9 mouse cellular contexts compared by ENCODE assay signal in genomic region chr2:32610610-32611229, GRCm38 (mm10). TPM values are rescaled to one million over a fixed set of nuclear protein-coding genes. Genes with fewer than 3 reads are reported as not detected.
A peak's percentile ranks its signal among the peaks of the same experiment; 100 is the strongest.
DNase-seq lines count a peak whose midpoint lies in the region; ATAC-seq and TF ChIP-seq lines count a peak whose summit lies in the region.
"Had no signal": no experiment of that assay in that cellular context is flagged by ENCODE, and none has a peak within 500 bp of the region (broad histone marks: within the 10 kb centered on the region; RNA-seq: fewer than 3 reads in every experiment).

No protein-coding gene starts in this region.

- DNase-seq in cerebellum, adult 18-20 months = peak; percentile 58 to 59
- DNase-seq in cerebellum, adult 11-12 months = no peak
- peak; percentile 78 for DNase-seq in testis, postnatal 10 days (ENCODE audit: low spot score)
- DNase-seq in testis, postnatal 14 days (ENCODE audit: low spot score) = no peak
- DNase-seq in kidney, postnatal 0 days (ENCODE audit: low spot score) = peak; percentile 68
- no peak for DNase-seq in midbrain, embryonic 10.5 days (ENCODE audit: low spot score)

- peak overlapping the region; percentile 87 for H3K4me2 ChIP-seq in heart, embryonic 12.5 days
- H3K4me2 ChIP-seq in kidney, postnatal 0 days (ENCODE audit: low read length) = peak overlapping the region; percentile 66

- H3K27ac ChIP-seq in heart, embryonic 12.5 days (ENCODE audit: poor library complexity, severe bottlenecking) = peak overlapping the region; percentile 77
- H3K27ac ChIP-seq in kidney, postnatal 0 days = peak overlapping the region; percentile 42; the same call in 1 of the 2 replicates
- 0 out of 2 replicates have a peak overlapping the region, but pooled peaks have one; percentile 39 for H3K27ac ChIP-seq in midbrain, embryonic 10.5 days (replicated peaks)

- H3K4me1 ChIP-seq in heart, embryonic 12.5 days (replicated peaks) = peaks cover 44% of the 10 kb centered on the region
- H3K4me1 ChIP-seq in kidney, postnatal 0 days (replicated peaks; ENCODE audit: insufficient read depth, low read length) = peaks cover 4% of the 10 kb centered on the region; the same call in 1 of the 2 replicates
- peaks cover 38% of the 10 kb centered on the region for H3K4me1 ChIP-seq in midbrain, embryonic 10.5 days

- peak overlapping the region; percentile 70 for H3K9ac ChIP-seq in heart, embryonic 12.5 days
- peak overlapping the region; percentile 35; the same call in 1 of the 2 replicates for H3K9ac ChIP-seq in kidney, postnatal 0 days (ENCODE audit: low read depth, low read length)

- WGBS in heart, embryonic 12.5 days = 12% methylated on average over 23 of the region's 23 CpGs
- 15% methylated on average over 23 of the region's 23 CpGs for WGBS in kidney, postnatal 0 days
- 21% methylated on average over 23 of the region's 23 CpGs for WGBS in midbrain, embryonic 10.5 days

- H3K27me3 ChIP-seq in heart, embryonic 12.5 days (replicated peaks) = no peaks in the 10 kb centered on the region
- H3K27me3 ChIP-seq in kidney, postnatal 0 days (ENCODE audit: insufficient read depth, low read length) = no peaks in the 10 kb centered on the region
- peaks cover 12% of the 10 kb centered on the region for H3K27me3 ChIP-seq in midbrain, embryonic 10.5 days (ENCODE audit: low read depth, poor library complexity, severe bottlenecking)
- H3K27me3 ChIP-seq: Patski had no signal

- peak overlapping the region; percentile 51 for H3K4me3 ChIP-seq in heart, embryonic 12.5 days
- peak overlapping the region; percentile 38 for H3K4me3 ChIP-seq in kidney, postnatal 0 days (replicated peaks; ENCODE audit: low read depth, low read length)
- H3K4me3 ChIP-seq in midbrain, embryonic 10.5 days = peak overlapping the region; percentile 49

- H3K9me3 ChIP-seq in heart, embryonic 12.5 days (replicated peaks) = no peaks in the 10 kb centered on the region
- no peaks in the 10 kb centered on the region for H3K9me3 ChIP-seq in kidney, postnatal 0 days (replicated peaks; ENCODE audit: low read length)
- H3K9me3 ChIP-seq in midbrain, embryonic 10.5 days (replicated peaks) = no peaks in the 10 kb centered on the region

- H3K36me3 ChIP-seq in heart, embryonic 12.5 days = peaks cover 32% of the 10 kb centered on the region
- H3K36me3 ChIP-seq in kidney, postnatal 0 days (ENCODE audit: insufficient read depth, low read length) = 0 out of 2 replicates have a peak, but pooled peaks cover 9% of the 10 kb centered on the region
- H3K36me3 ChIP-seq in midbrain, embryonic 10.5 days = peaks cover 25% of the 10 kb centered on the region

- peak; percentile 58 for TF ChIP-seq CTCF in kidney, postnatal 0 days (IDR thresholded peaks at IDR 0.05; ENCODE audit: low read depth)

- ATAC-seq in heart, embryonic 12.5 days (ENCODE audit: insufficient number of reproducible peaks, low FRiP score) = no peak
- no peak for ATAC-seq in kidney, postnatal 0 days (replicated peaks; ENCODE audit: low FRiP score, low read depth)
- ATAC-seq in megakaryocyte-erythroid progenitor cell, adult 5-6 weeks (replicated peaks; ENCODE audit: low FRiP score, low TSS enrichment, poor library complexity, severe bottlenecking) = no peak
- ATAC-seq: Patski had no signal

RNA-seq across cellular contexts. Expression of gene Ak1, which starts 10.8 kb away (rescaled TPM):
- 285 and 294 TPM in 2 replicates for polyA plus RNA-seq in heart, embryonic 12.5 days (2016; fragmentation: Nextera tagmentation; extraction: Ambion mirVana)
- polyA plus RNA-seq in kidney, postnatal 0 days (2015; fragmentation: Nextera tagmentation; extraction: Ambion mirVana) = 38.7 and 41.6 TPM in 2 replicates
- polyA plus RNA-seq in midbrain, embryonic 10.5 days (2016; fragmentation: Nextera tagmentation; extraction: Ambion mirVana) = 26.4 and 30.3 TPM in 2 replicates
- 1.7 and 2.4 TPM in 2 replicates for total RNA-seq in megakaryocyte-erythroid progenitor cell, adult 5-6 weeks (2014; fragmentation: Nextera tagmentation)
- total RNA-seq in megakaryocyte-erythroid progenitor cell, adult 5-6 weeks (2017) = 1.2 and 8.0 TPM in 2 replicates

RNA-seq across cellular contexts. Expression of gene St6galnac6, which starts 11.2 kb away (rescaled TPM):
- 31.6 and 35.3 TPM in 2 replicates for polyA plus RNA-seq in heart, embryonic 12.5 days (2016; fragmentation: Nextera tagmentation; extraction: Ambion mirVana)
- polyA plus RNA-seq in kidney, postnatal 0 days (2015; fragmentation: Nextera tagmentation; extraction: Ambion mirVana) = 13.7 and 15.3 TPM in 2 replicates
- polyA plus RNA-seq in midbrain, embryonic 10.5 days (2016; fragmentation: Nextera tagmentation; extraction: Ambion mirVana) = 10.8 and 11.9 TPM in 2 replicates
- total RNA-seq in megakaryocyte-erythroid progenitor cell, adult 5-6 weeks (2014; fragmentation: Nextera tagmentation) = 13.8 and 19.1 TPM in 2 replicates
- total RNA-seq in megakaryocyte-erythroid progenitor cell, adult 5-6 weeks (2017) = 6.5 and 12.9 TPM in 2 replicates

RNA-seq across cellular contexts. Expression of gene St6galnac4, which starts 23.8 kb away (rescaled TPM):
- polyA plus RNA-seq in heart, embryonic 12.5 days (2016; fragmentation: Nextera tagmentation; extraction: Ambion mirVana) = 45.6 and 47.2 TPM in 2 replicates
- 15.8 and 18.1 TPM in 2 replicates for polyA plus RNA-seq in kidney, postnatal 0 days (2015; fragmentation: Nextera tagmentation; extraction: Ambion mirVana)
- polyA plus RNA-seq in midbrain, embryonic 10.5 days (2016; fragmentation: Nextera tagmentation; extraction: Ambion mirVana) = 15.9 and 17.1 TPM in 2 replicates
- total RNA-seq in megakaryocyte-erythroid progenitor cell, adult 5-6 weeks (2014; fragmentation: Nextera tagmentation) = 21.5 and 29.8 TPM in 2 replicates
- total RNA-seq in megakaryocyte-erythroid progenitor cell, adult 5-6 weeks (2017) = 22.3 and 22.7 TPM in 2 replicates

RNA-seq across cellular contexts. Expression of gene 9430097D07Rik, which starts 35.2 kb away (rescaled TPM):
- polyA plus RNA-seq in heart, embryonic 12.5 days (2016; fragmentation: Nextera tagmentation; extraction: Ambion mirVana) = 0.18 and 0.24 TPM in 2 replicates
- polyA plus RNA-seq in kidney, postnatal 0 days (2015; fragmentation: Nextera tagmentation; extraction: Ambion mirVana) = 0.08 TPM in 1 of 2 replicates, not detected in the other
- polyA plus RNA-seq in midbrain, embryonic 10.5 days (2016; fragmentation: Nextera tagmentation; extraction: Ambion mirVana) = 0.17 and 0.22 TPM in 2 replicates
- not detected in 2 replicates for total RNA-seq in megakaryocyte-erythroid progenitor cell, adult 5-6 weeks (2014; fragmentation: Nextera tagmentation)
- total RNA-seq in megakaryocyte-erythroid progenitor cell, adult 5-6 weeks (2017) = 0.75 TPM in 1 of 2 replicates, not detected in the other

RNA-seq across cellular contexts. Expression of gene Eng, which starts 35.7 kb away (rescaled TPM):
- polyA plus RNA-seq in heart, embryonic 12.5 days (2016; fragmentation: Nextera tagmentation; extraction: Ambion mirVana) = 159 and 168 TPM in 2 replicates
- polyA plus RNA-seq in kidney, postnatal 0 days (2015; fragmentation: Nextera tagmentation; extraction: Ambion mirVana) = 71.6 and 76.3 TPM in 2 replicates
- polyA plus RNA-seq in midbrain, embryonic 10.5 days (2016; fragmentation: Nextera tagmentation; extraction: Ambion mirVana) = 25.6 and 29.2 TPM in 2 replicates
- 97.0 and 99.9 TPM in 2 replicates for total RNA-seq in megakaryocyte-erythroid progenitor cell, adult 5-6 weeks (2014; fragmentation: Nextera tagmentation)
- 10.8 and 21.3 TPM in 2 replicates for total RNA-seq in megakaryocyte-erythroid progenitor cell, adult 5-6 weeks (2017)

Comparison
In these comparisons a context has a peak if more than half of its experiments do, and no peak if none do; other contexts are left out.
1. DNase-seq: peak in cerebellum, adult 18-20 months (2 of 2), testis, postnatal 10 days (single experiment) and kidney, postnatal 0 days (single experiment); none in cerebellum, adult 11-12 months (single experiment), testis, postnatal 14 days (single experiment) and midbrain, embryonic 10.5 days (single experiment).
2. Peak in every context shown above with its lines, with median percentiles within 50 percentile points of each other: H3K27ac ChIP-seq and H3K4me3 ChIP-seq.